Mouse (Mus musculus) C2C12 (cell line): ENCODE data around the gene Stk40.

ENCODE experiments used
- CTCF ChIP-seq: IDR thresholded peaks from one replicate; pipeline ENCODE4 v1.5.1; 2011; ENCODE audit not compliant: control insufficient read depth, insufficient read depth, insufficient read length
- MAX ChIP-seq: IDR thresholded peaks from one replicate; pipeline ENCODE4 v1.6.1; 2011; ENCODE audit warnings: mild to moderate bottlenecking, control low read depth
- MYOD1 ChIP-seq: IDR thresholded peaks from one replicate; pipeline ENCODE4 v1.6.1; 2011; ENCODE audit warnings: low read depth; ENCODE audit not compliant: control insufficient read depth, insufficient read length
- USF1 ChIP-seq: IDR thresholded peaks from one replicate; pipeline ENCODE4 v1.6.1; 2011; ENCODE audit warnings: low read depth, mild to moderate bottlenecking, control low read depth, moderate library complexity

DNA sequence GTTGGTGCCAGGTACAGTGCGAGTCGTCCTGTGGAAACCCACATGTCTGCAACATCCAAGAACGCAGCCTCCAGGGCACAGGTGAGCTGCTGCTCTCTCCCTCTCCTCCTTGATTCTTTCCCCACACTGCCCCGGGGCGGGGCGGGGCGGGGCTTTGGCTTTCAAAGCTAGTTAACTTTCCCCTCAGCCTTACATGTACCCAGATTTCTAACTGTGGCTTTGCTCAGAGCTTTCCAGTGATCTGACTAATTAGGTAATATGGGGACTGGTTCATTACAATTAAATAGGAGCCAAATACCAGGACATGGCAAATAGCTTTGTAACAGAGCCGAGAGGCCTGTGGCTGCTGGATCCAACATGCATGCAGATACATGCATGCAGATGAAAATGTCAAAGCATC is 19.4 kb upstream of the Stk40 start:
- TF ChIP-seq CTCF (no peak), USF1 (no peak), MAX (no peak), MYOD1 (no peak)
